Mouse (Mus musculus) lung, embryonic 16.5 days (tissue): ENCODE results near the gene Gm45521. TPM values are rescaled to one million over a fixed set of nuclear protein-coding genes. Genes with fewer than 3 reads are reported as not detected.
A peak's percentile ranks its signal among the peaks of the same experiment; 100 is the strongest.

Experiments used
- ATAC-seq: fragments of 200-750 bp; cut with Nextera tagmentation; 2 replicates; pipeline ENCODE4 v1.8.0; 2017; ENCODE audit warnings: low read depth, mild to moderate bottlenecking, moderate library complexity
- H3K27ac ChIP-seq: fragments of 300-500 bp; sonication (generic); 2 replicates; pipeline ENCODE4 v1.5.1; 2014; ENCODE audit warnings: mild to moderate bottlenecking, control low read depth, low read length
- H3K27me3 ChIP-seq: fragments of 300-500 bp; sonication (generic); 2 replicates; pipeline ENCODE4 v1.6.1; 2014; ENCODE audit warnings: low read depth, low read length, mixed read lengths; ENCODE audit not compliant: control insufficient read depth, insufficient read depth
- H3K36me3 ChIP-seq: fragments of 300-500 bp; sonication (generic); 2 replicates; pipeline ENCODE4 v1.6.1; 2014; ENCODE audit warnings: low read length; ENCODE audit not compliant: control insufficient read depth, insufficient read depth
- H3K4me1 ChIP-seq: fragments of 300-500 bp; sonication (generic); replicated peaks from 2 replicates; pipeline ENCODE4 v1.6.1; 2014; ENCODE audit warnings: low read length, mixed read lengths; ENCODE audit not compliant: control insufficient read depth, insufficient read depth
- H3K4me2 ChIP-seq: fragments of 300-500 bp; sonication (generic); 2 replicates; pipeline ENCODE4 v1.6.1; 2014; ENCODE audit warnings: low read depth, low read length, control low read depth
- H3K4me3 ChIP-seq: fragments of 300-500 bp; sonication (generic); 2 replicates; pipeline ENCODE4 v1.5.1; 2014; ENCODE audit warnings: mild to moderate bottlenecking, low read length, control low read depth
- H3K9ac ChIP-seq: fragments of 300-500 bp; sonication (generic); 2 replicates; pipeline ENCODE4 v1.6.1; 2014; ENCODE audit warnings: low read length, control low read depth
- H3K9me3 ChIP-seq: fragments of 300-500 bp; sonication (generic); 2 replicates; pipeline ENCODE4 v1.6.1; 2016; ENCODE audit warnings: low read length; ENCODE audit not compliant: control insufficient read depth
- WGBS: fragments of 180-500 bp; shearing (Covaris S2); extraction: QIAGEN DNeasy Blood & Tissue Kit; methylation state at CpG from one replicate; pipeline ENCODE4 v1.1.7; 2014; 5-methylcytosine and 5-hydroxymethylcytosine counted together
- polyA plus RNA-seq: library from polyadenylated mRNA; unstranded; fragments of >200 nt; fragmentation: Nextera tagmentation; extraction: Ambion mirVana; gene quantifications from 2 replicates; pipeline ENCODE4 v1.2.1, GENCODE M21; 2015

The Gm45521 gene
- polyA plus RNA-seq, 1 experiment from 2014 or later, result not detected

DNA sequence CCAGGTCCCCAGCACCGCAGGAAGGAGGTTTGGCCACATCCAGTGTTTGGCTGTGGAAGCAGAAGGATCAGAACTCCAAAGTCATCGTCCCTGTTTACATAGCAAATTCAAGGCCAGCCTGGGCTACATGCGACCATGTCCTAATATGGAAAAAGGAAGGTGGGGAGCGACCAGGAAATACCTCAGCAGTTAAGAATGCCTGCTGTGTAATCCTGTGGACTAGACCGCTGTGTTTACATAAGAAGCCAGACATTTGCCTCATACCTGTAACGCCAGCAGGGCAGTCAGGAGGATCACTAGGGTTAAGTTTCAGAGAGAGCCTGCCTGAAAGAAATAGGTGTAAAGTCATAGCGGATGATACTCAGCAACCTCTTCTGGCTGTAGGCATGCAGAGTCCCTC is 6.1 kb downstream of the Gm45521 start:
- no peaks in the 10 kb centered on the region for H3K9me3 ChIP-seq
- H3K27me3 ChIP-seq, result no peaks in the 10 kb centered on the region
- H3K36me3 ChIP-seq, result no peaks in the 10 kb centered on the region
- no peak overlapping the region for H3K4me2 ChIP-seq
- peaks cover 2% of the 10 kb centered on the region; the same call in 1 of the 2 replicates for H3K4me1 ChIP-seq
- ATAC-seq, result 0 out of 2 replicates have a peak, but pooled peaks have one; percentile 18
- H3K4me3 ChIP-seq, result no peak overlapping the region
- H3K9ac ChIP-seq, result no peak overlapping the region
- H3K27ac ChIP-seq, result no peak overlapping the region
- WGBS, result 38% methylated on average over 7 of the region's 7 CpGs

GRCm38 (mm10) chr14:7964219-7964889 is 7.3 kb downstream of the Gm45521 start:
- H3K36me3 ChIP-seq, result no peaks in the 10 kb centered on the region
- WGBS, result 47% methylated on average over 11 of the region's 11 CpGs
- H3K27ac ChIP-seq, result no peak overlapping the region
- H3K4me3 ChIP-seq, result no peak overlapping the region
- no peak overlapping the region for H3K4me2 ChIP-seq
- H3K27me3 ChIP-seq, result no peaks in the 10 kb centered on the region
- peak; percentile 50; the same call in 1 of the 2 replicates for ATAC-seq
- peaks cover 2% of the 10 kb centered on the region; the same call in 1 of the 2 replicates for H3K4me1 ChIP-seq
- no peaks in the 10 kb centered on the region for H3K9me3 ChIP-seq
- no peak overlapping the region for H3K9ac ChIP-seq

GRCm38 (mm10) chr14:7971889-7972493 is 14.9 kb downstream of the Gm45521 start:
- H3K4me3 ChIP-seq, result no peak overlapping the region
- peaks cover 4% of the 10 kb centered on the region; the same call in 1 of the 2 replicates for H3K4me1 ChIP-seq
- H3K27ac ChIP-seq, result no peak overlapping the region
- no peaks in the 10 kb centered on the region for H3K9me3 ChIP-seq
- H3K4me2 ChIP-seq, result no peak overlapping the region
- H3K27me3 ChIP-seq, result no peaks in the 10 kb centered on the region
- 40% methylated on average over 10 of the region's 10 CpGs for WGBS
- H3K36me3 ChIP-seq, result no peaks in the 10 kb centered on the region
- ATAC-seq, result peak; percentile 83; the same call in 1 of the 2 replicates
- H3K9ac ChIP-seq, result no peak overlapping the region

DNA sequence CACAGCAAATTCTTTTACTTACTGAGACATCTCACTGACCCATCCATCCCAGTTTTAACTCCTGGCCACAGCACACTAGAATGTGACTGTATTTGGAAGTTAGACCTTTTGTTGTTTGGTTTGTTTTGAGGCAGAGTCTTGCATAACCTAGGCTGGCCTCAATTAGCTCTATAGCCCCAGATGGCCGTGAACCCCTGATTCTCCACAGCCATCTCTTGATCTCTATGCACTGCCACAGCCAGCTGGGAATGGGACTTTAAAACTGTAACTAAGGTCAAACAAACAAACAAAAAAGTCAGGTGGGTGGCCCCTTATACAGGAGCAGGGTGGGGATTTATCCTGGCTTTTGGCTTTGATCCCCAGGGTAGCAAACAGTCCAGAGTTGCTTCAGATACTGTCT is 17.6 kb downstream of the Gm45521 start:
- H3K27me3 ChIP-seq, result no peaks in the 10 kb centered on the region
- 88% methylated on average over 1 of the region's 1 CpGs for WGBS
- H3K4me3 ChIP-seq, result no peak overlapping the region
- H3K4me2 ChIP-seq, result no peak overlapping the region
- H3K9ac ChIP-seq, result no peak overlapping the region
- no peak overlapping the region for H3K27ac ChIP-seq
- H3K36me3 ChIP-seq, result no peaks in the 10 kb centered on the region
- H3K9me3 ChIP-seq, result no peaks in the 10 kb centered on the region
- H3K4me1 ChIP-seq, result peaks cover 4% of the 10 kb centered on the region; the same call in 1 of the 2 replicates
- no peak for ATAC-seq

DNA sequence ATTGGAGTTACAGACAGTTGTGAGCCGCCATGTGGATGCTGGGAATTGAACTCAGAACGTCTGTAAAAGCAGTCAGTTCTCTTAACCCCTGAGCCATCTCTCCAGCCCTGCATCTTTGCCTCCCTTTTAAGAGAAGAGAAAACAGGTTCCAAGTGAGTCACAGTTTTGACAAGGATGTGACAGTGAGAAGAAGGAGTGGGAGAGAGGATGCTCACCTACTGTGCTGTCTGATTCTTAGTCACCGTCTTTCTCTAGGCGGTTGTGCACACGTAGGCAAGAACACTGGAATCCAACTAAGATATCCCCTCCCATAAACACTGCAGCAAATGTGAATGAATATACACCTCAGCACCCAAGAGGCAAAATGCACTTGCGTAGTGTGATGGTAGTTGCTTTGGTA is 18.1 kb downstream of the Gm45521 start:
- H3K36me3 ChIP-seq, result no peaks in the 10 kb centered on the region
- no peak overlapping the region for H3K4me2 ChIP-seq
- ATAC-seq, result no peak
- no peaks in the 10 kb centered on the region for H3K9me3 ChIP-seq
- no peak overlapping the region for H3K9ac ChIP-seq
- H3K4me1 ChIP-seq, result peaks cover 4% of the 10 kb centered on the region; the same call in 1 of the 2 replicates
- WGBS, result 72% methylated on average over 6 of the region's 6 CpGs
- no peaks in the 10 kb centered on the region for H3K27me3 ChIP-seq
- no peak overlapping the region for H3K4me3 ChIP-seq
- no peak overlapping the region for H3K27ac ChIP-seq

DNA sequence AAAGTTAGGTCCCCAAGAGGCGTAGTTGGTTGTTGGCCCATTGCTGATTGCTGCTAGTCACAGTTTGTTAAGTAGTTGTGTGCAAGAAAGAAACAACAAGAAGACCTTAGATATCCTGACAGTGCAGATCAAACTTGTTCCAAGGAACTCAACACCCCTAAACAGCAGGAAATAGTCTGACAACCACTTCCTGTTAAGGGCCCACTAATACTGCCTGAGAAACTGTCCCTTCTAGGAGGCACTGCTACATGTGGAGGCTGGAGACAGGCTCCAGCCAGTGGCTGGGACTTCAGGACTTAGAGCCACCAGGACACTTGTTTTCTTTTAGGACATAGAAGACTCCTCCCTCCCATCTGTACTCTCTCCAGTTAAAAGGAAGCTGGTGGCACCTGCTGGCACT is 20.4 kb downstream of the Gm45521 start:
- 93% methylated on average over 1 of the region's 1 CpGs for WGBS
- Histone ChIP-seq H3K27ac (no peak overlapping the region), H3K9me3 (no peaks in the 10 kb centered on the region), H3K9ac (no peak overlapping the region), H3K27me3 (no peaks in the 10 kb centered on the region), H3K4me3 (no peak overlapping the region), H3K4me1 (no peaks in the 10 kb centered on the region), H3K4me2 (no peak overlapping the region), H3K36me3 (no peaks in the 10 kb centered on the region)
- ATAC-seq, result no peak

DNA sequence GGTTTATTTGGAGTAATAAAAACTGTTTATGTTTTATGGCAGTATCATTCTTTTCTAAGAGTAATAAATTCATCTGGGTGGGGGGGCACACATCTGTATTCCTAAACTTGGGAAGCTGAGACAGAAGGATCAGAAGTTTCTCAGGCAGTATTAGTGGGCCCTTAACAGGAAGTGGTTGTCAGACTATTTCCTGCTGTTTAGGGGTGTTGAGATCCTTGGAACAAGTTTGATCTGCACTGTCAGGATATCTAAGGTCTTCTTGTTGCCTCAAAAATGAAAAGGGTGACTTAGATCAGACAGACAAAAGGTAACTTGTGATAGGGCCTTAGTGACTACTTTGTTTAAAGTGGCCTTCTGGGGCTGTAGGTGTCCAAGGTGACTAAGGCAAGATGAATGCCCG is 21.1 kb downstream of the Gm45521 start:
- Histone ChIP-seq H3K4me2 (no peak overlapping the region), H3K4me1 (no peaks in the 10 kb centered on the region), H3K27me3 (no peaks in the 10 kb centered on the region), H3K9me3 (no peaks in the 10 kb centered on the region), H3K4me3 (no peak overlapping the region), H3K27ac (no peak overlapping the region), H3K9ac (no peak overlapping the region), H3K36me3 (no peaks in the 10 kb centered on the region)
- 68% methylated on average over 1 of the region's 1 CpGs for WGBS
- ATAC-seq, result no peak

DNA sequence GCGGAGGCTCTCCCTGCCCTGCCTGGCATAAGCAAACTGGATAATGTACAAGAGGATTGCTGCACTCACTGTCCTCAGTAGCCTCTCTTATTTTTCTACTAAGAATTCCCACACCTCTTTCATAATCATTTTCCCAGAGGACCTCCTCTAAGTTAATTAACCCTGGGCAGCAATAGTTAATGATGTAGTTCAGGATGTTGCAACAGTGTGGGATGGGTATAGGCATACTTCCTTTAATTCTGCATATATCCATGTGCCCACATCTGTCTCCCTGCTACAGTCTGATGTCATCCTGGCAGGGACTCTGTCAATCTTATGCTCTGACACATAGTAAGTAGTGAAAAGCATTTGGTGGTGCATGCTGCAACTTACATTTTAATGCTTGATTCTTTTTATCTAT is 24.1 kb downstream of the Gm45521 start:
- no peak for ATAC-seq
- H3K27ac ChIP-seq, result no peak overlapping the region
- 92% methylated on average over 1 of the region's 1 CpGs for WGBS

GRCm38 (mm10) chr14:7986913-7987312 is 29.8 kb downstream of the Gm45521 start:
- 92% methylated on average over 6 of the region's 6 CpGs for WGBS
- no peak overlapping the region for H3K4me2 ChIP-seq
- no peak overlapping the region for H3K27ac ChIP-seq

More for the DNA sequence above, 24.1 kb downstream of the Gm45521 start:
- no peak overlapping the region for H3K9ac ChIP-seq
- no peaks in the 10 kb centered on the region for H3K9me3 ChIP-seq
- no peak overlapping the region for H3K4me2 ChIP-seq
- H3K36me3 ChIP-seq, result no peaks in the 10 kb centered on the region
- H3K4me1 ChIP-seq, result no peaks in the 10 kb centered on the region
- no peak overlapping the region for H3K4me3 ChIP-seq
- no peaks in the 10 kb centered on the region for H3K27me3 ChIP-seq

More at GRCm38 (mm10) chr14:7986913-7987312, 29.8 kb downstream of the Gm45521 start:
- Histone ChIP-seq H3K9me3 (no peaks in the 10 kb centered on the region), H3K27me3 (no peaks in the 10 kb centered on the region), H3K9ac (no peak overlapping the region), H3K4me3 (no peak overlapping the region), H3K36me3 (no peaks in the 10 kb centered on the region), H3K4me1 (no peaks in the 10 kb centered on the region)
- ATAC-seq, result no peak
